Comparison of ENCODE assay signal across 10 mouse cellular contexts in genomic region chr4:133865231-133865630, GRCm38 (mm10). TPM values are rescaled to one million over a fixed set of nuclear protein-coding genes. Genes with fewer than 3 reads are reported as not detected.
DNase-seq lines count a peak whose midpoint lies in the region; ATAC-seq lines count a peak whose summit lies in the region.
"Had no signal": no experiment of that assay in that cellular context is flagged by ENCODE, and none has a peak within 500 bp of the region (broad histone marks: within the 10 kb centered on the region; RNA-seq: fewer than 3 reads in every experiment).

No protein-coding gene starts in this region.

- ATAC-seq in heart, embryonic 12.5 days (ENCODE audit: insufficient number of reproducible peaks, low FRiP score): no peak
- no peak for ATAC-seq in liver, embryonic 11.5 days (replicated peaks; ENCODE audit: low FRiP score)
- no peak for ATAC-seq in forebrain, embryonic 12.5 days (ENCODE audit: low FRiP score)
- ATAC-seq in neural tube, embryonic 15.5 days (ENCODE audit: low FRiP score): no peak

- WGBS in heart, embryonic 10.5 days: 76% methylated on average over 5 of the region's 5 CpGs
- 64% methylated on average over 5 of the region's 5 CpGs for WGBS in heart, embryonic 12.5 days
- WGBS in liver, embryonic 11.5 days: 80% methylated on average over 5 of the region's 5 CpGs
- 75% methylated on average over 5 of the region's 5 CpGs for WGBS in forebrain, embryonic 12.5 days
- 89% methylated on average over 5 of the region's 5 CpGs for WGBS in neural tube, embryonic 15.5 days

- H3K27ac ChIP-seq in heart, embryonic 10.5 days: peak overlapping the region; percentile 52
- no peak overlapping the region for H3K27ac ChIP-seq in heart, embryonic 12.5 days (ENCODE audit: poor library complexity, severe bottlenecking)
- H3K27ac ChIP-seq in liver, embryonic 11.5 days (ENCODE audit: low read depth, low read length): no peak overlapping the region
- peak overlapping the region; percentile 74 for H3K27ac ChIP-seq in forebrain, embryonic 12.5 days
- peak overlapping the region; percentile 33; the same call in 1 of the 2 replicates for H3K27ac ChIP-seq in neural tube, embryonic 15.5 days (replicated peaks)

- H3K9ac ChIP-seq in heart, embryonic 12.5 days: no peak overlapping the region
- 0 out of 2 replicates have a peak overlapping the region, but pooled peaks have one; percentile 9 for H3K9ac ChIP-seq in liver, embryonic 11.5 days (ENCODE audit: low read depth, low read length)
- H3K9ac ChIP-seq in forebrain, embryonic 12.5 days: no peak overlapping the region
- 0 out of 2 replicates have a peak overlapping the region, but pooled peaks have one; percentile 14 for H3K9ac ChIP-seq in neural tube, embryonic 15.5 days (replicated peaks)

- H3K4me3 ChIP-seq in heart, embryonic 10.5 days: no peak overlapping the region
- no peak overlapping the region for H3K4me3 ChIP-seq in heart, embryonic 12.5 days
- H3K4me3 ChIP-seq in liver, embryonic 11.5 days (ENCODE audit: low read depth, low read length): no peak overlapping the region
- H3K4me3 ChIP-seq in forebrain, embryonic 12.5 days (replicated peaks): no peak overlapping the region
- no peak overlapping the region for H3K4me3 ChIP-seq in neural tube, embryonic 15.5 days (replicated peaks)

- H3K4me1 ChIP-seq in heart, embryonic 10.5 days: peaks cover 20% of the 10 kb centered on the region
- H3K4me1 ChIP-seq in heart, embryonic 12.5 days (replicated peaks): peaks cover 14% of the 10 kb centered on the region
- no peaks in the 10 kb centered on the region for H3K4me1 ChIP-seq in liver, embryonic 11.5 days (replicated peaks; ENCODE audit: control insufficient read depth, insufficient read depth, low read length)
- H3K4me1 ChIP-seq in forebrain, embryonic 12.5 days: peaks cover 20% of the 10 kb centered on the region
- H3K4me1 ChIP-seq in neural tube, embryonic 15.5 days: 0 out of 2 replicates have a peak, but pooled peaks cover 5% of the 10 kb centered on the region

- H3K36me3 ChIP-seq in heart, embryonic 10.5 days: peaks cover 55% of the 10 kb centered on the region
- peaks cover 21% of the 10 kb centered on the region for H3K36me3 ChIP-seq in heart, embryonic 12.5 days
- H3K36me3 ChIP-seq in liver, embryonic 11.5 days (ENCODE audit: control insufficient read depth, insufficient read depth, low read length): peaks cover 31% of the 10 kb centered on the region; the same call in 1 of the 2 replicates
- peaks cover 6% of the 10 kb centered on the region; the same call in 1 of the 2 replicates for H3K36me3 ChIP-seq in forebrain, embryonic 12.5 days (replicated peaks)
- peaks cover 19% of the 10 kb centered on the region for H3K36me3 ChIP-seq in neural tube, embryonic 15.5 days

- H3K9me3 ChIP-seq in heart, embryonic 10.5 days: no peaks in the 10 kb centered on the region
- no peaks in the 10 kb centered on the region for H3K9me3 ChIP-seq in heart, embryonic 12.5 days (replicated peaks)
- H3K9me3 ChIP-seq in liver, embryonic 11.5 days (ENCODE audit: control insufficient read depth, low read length): no peaks in the 10 kb centered on the region
- no peaks in the 10 kb centered on the region for H3K9me3 ChIP-seq in forebrain, embryonic 12.5 days
- no peaks in the 10 kb centered on the region for H3K9me3 ChIP-seq in neural tube, embryonic 15.5 days (replicated peaks)

- H3K27me3 ChIP-seq in heart, embryonic 10.5 days (ENCODE audit: insufficient read depth, poor library complexity, severe bottlenecking): no peaks in the 10 kb centered on the region
- no peaks in the 10 kb centered on the region for H3K27me3 ChIP-seq in heart, embryonic 12.5 days (replicated peaks)
- no peaks in the 10 kb centered on the region for H3K27me3 ChIP-seq in liver, embryonic 11.5 days (replicated peaks; ENCODE audit: control insufficient read depth, insufficient read depth, low read length)
- no peaks in the 10 kb centered on the region for H3K27me3 ChIP-seq in forebrain, embryonic 12.5 days
- H3K27me3 ChIP-seq in neural tube, embryonic 15.5 days (replicated peaks): no peaks in the 10 kb centered on the region

- H3K4me2 ChIP-seq in heart, embryonic 12.5 days: no peak overlapping the region
- no peak overlapping the region for H3K4me2 ChIP-seq in liver, embryonic 11.5 days
- H3K4me2 ChIP-seq in forebrain, embryonic 12.5 days: no peak overlapping the region
- H3K4me2 ChIP-seq in neural tube, embryonic 15.5 days: no peak overlapping the region

- DNase-seq in heart, embryonic 10.5 days (ENCODE audit: low spot score): no peak
- no peak for DNase-seq in liver, embryonic 11.5 days (ENCODE audit: low spot score)
- no peak for DNase-seq in liver
- DNase-seq in gastrocnemius, postnatal 14 days: no peak
- no peak for DNase-seq in cerebellum, adult 8-10 months
- DNase-seq: cerebellum, adult 11 months; kidney, adult 8-10 months had no signal

- intact Hi-C loops in gastrocnemius, postnatal 14 days (cut with DNase I; ENCODE audit: low total_unique reads): no loop called here

RNA-seq across cellular contexts. Expression of gene Rps6ka1, which starts 22.4 kb away (rescaled TPM):
- polyA plus RNA-seq in heart, embryonic 10.5 days (2016; fragmentation: Nextera tagmentation; extraction: Ambion mirVana): 31.1 and 39.9 TPM in 2 replicates
- polyA plus RNA-seq in heart, embryonic 12.5 days (2016; fragmentation: Nextera tagmentation; extraction: Ambion mirVana): 21.7 and 23.5 TPM in 2 replicates
- polyA plus RNA-seq in liver, embryonic 11.5 days (2014; fragmentation: Nextera tagmentation; extraction: Ambion mirVana): 66.5 and 74.7 TPM in 2 replicates
- 22.6 and 26.0 TPM in 2 replicates for polyA plus RNA-seq in forebrain, embryonic 12.5 days (2016; fragmentation: Nextera tagmentation; extraction: Ambion mirVana)
- 23.7 and 38.8 TPM in 2 replicates for polyA plus RNA-seq in neural tube, embryonic 15.5 days (2015; fragmentation: Nextera tagmentation; extraction: Ambion mirVana)
- total RNA-seq in gastrocnemius, postnatal 14 days (2021): 1 to 10 TPM; 5.0 to 5.4 TPM

Comparison
In these comparisons a context has a peak if more than half of its experiments do, and no peak if none do; other contexts are left out.
1. H3K27ac ChIP-seq: peak in heart, embryonic 10.5 days (single experiment), forebrain, embryonic 12.5 days (single experiment) and neural tube, embryonic 15.5 days (single experiment); none in heart, embryonic 12.5 days (single experiment) and liver, embryonic 11.5 days (single experiment).
2. H3K9ac ChIP-seq: peak in liver, embryonic 11.5 days (single experiment) and neural tube, embryonic 15.5 days (single experiment); none in heart, embryonic 12.5 days (single experiment) and forebrain, embryonic 12.5 days (single experiment).